Mouse (Mus musculus): Measurements from ENCODE around the gene Rnf6.
A peak's percentile ranks its signal among the peaks of the same experiment; 100 is the strongest.

Rnf6 gene

DNA sequence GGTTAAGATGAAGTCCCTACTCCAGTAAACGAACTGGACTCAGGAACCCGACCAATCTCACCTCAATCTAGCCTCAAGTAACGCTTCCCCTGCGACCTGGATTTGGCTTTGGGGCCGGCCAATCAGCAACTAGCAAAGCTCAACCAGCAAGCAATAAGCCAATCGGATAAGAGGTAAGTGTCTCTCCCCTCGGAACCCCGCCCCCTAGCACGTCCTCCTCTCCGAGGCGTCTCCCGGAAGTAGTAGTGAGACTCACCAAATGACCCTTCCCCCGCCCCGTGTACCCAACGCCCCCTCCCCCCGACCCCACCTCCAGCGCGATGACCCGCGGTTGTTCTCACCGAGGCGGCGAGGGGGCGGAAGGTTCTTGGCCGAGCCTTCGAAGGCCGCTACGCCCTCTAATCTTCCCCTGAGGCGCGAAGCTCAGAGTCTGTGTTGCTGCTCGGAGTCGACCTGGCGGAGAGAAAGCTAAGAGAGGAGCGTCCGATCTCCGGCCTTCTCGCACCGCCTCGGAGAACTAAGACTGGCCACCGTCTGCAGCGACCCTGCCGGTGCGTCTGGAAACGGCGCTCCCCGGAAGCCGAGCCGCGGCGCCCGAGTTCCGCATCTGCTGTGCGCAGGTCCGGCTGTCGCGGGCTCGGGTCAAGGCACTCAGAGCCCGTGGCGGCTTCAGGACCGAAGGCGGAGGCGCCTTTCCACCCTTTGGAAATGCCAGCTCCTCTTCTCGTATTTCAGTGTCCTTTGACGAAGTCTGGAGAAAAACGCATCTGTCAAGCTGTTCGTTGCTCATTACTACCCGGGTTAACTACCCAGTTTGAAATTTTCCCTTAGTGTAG lies at the start of gene Rnf6:
Gene Rnf6, minus strand, starts transcription at position 677 of the 836 bp plus-strand sequence.
- peak; percentile 76 to 85 for DNase-seq (ENCODE audit: low spot score in 2 of 2)

DNA sequence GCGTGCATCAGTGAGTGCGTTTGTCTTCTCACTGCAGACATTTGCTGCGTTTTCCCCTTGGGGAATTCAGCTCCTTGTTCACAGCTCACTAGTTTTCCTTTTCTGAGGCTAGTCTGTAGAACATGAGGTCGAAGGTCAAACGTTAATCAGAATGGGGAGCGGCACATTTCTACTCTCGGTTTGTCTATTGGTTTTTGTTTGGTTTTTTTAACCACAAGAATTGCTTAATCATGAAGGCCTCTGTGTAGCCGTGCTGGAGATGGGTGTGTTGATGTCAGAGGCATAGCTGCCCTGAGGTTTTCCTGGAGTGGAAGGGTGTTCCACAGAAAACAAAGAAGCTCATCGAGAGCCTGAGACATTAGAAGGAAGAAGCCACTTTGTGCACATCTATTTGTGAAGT lies 49.2 kb upstream of the Rnf6 start:
- no peak for DNase-seq (ENCODE audit: low spot score in 2 of 2)

DNA sequence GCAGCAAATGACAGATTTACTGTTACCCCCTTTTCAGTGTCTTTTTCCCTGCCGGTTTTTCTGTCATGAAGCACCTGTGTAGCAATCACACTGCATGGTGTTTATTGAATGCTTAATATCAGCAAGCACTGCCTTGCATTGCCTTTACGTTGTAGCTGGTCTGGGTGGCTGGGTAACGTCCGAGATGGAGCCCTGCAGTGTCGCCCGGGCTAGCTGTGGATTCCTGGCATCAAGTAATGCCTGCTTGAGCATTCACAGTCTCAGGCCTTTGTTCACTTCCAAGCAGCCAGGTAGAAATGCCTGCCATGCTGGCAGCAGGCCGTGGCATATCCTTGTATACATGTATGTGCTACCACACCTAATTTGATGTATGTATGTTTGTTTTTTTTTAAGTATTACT lies 46.4 kb upstream of the Rnf6 start:
- no peak for DNase-seq (ENCODE audit: low spot score in 2 of 2)

DNA sequence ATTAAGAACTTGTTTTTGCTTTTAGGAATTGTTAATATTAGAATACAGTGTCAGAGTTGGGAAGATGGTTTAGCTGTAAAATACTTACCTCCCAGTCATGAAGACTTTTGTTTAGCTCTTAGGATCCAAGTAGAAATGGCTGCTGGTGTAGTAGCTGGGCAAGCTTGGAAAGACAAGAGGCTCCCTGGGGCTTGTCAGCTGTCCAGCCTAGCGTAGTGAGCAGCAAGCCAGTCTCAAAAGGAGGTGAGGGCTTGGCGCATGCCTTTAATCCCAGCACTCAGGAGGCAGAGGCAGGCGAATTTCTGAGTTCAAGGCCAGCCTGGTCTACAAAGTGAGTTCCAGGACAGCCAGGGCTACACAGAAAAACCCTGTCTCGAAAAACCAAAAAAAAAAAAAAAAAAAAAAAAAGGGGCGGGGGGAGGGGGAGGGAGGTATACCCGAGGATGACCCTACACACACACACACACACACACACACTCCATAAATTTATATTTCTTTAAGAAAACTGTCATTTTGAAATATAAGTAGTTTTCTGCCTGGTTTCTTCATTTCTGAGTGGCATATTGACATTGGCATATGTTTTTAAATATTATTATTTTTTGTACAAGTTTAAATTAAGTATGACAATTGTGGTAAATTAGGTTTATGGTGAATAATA lies 44.7 kb upstream of the Rnf6 start:
- DNase-seq (ENCODE audit: low spot score in 2 of 2): no peak

DNA sequence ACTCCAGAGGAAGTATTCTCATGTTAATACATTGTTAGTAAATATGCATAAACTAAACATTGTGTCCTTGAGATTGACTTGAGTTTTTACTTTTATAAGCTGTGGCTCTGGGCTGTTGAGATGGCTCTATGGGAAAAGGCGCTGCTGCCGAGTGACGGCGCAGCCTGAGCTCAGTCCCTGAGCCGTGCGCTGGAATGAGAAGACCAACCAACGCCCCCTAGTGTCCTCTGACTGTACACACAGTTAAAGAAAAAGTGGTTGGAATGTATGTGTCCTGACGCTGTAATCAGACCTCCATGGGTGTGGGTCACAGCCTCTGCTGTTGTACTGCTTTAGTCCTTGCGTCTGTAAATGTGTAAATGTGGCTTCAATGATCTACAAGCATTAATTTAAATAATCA lies 38.6 kb upstream of the Rnf6 start:
- no peak for DNase-seq (ENCODE audit: low spot score in 2 of 2)

DNA sequence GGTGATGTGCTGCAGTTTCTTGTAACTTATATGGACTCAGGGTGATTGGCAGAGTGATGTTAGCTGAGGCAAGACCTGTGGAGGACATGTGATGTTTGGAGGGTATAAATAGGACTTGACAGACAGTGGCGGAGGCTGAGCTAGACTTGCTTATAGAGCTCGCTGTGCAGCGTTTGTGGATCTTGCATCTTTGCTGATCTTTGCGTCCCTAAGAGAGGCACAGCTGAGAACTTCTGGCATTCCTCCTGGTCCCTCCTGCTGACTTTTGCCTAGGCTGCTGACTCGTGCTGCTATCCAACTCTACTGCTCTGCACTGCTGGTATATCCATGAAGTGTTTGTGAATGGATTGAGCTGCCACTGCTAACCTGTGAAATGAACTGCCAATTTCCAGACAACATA lies 32.3 kb upstream of the Rnf6 start:
- DNase-seq (ENCODE audit: low spot score in 2 of 2): no peak

DNA sequence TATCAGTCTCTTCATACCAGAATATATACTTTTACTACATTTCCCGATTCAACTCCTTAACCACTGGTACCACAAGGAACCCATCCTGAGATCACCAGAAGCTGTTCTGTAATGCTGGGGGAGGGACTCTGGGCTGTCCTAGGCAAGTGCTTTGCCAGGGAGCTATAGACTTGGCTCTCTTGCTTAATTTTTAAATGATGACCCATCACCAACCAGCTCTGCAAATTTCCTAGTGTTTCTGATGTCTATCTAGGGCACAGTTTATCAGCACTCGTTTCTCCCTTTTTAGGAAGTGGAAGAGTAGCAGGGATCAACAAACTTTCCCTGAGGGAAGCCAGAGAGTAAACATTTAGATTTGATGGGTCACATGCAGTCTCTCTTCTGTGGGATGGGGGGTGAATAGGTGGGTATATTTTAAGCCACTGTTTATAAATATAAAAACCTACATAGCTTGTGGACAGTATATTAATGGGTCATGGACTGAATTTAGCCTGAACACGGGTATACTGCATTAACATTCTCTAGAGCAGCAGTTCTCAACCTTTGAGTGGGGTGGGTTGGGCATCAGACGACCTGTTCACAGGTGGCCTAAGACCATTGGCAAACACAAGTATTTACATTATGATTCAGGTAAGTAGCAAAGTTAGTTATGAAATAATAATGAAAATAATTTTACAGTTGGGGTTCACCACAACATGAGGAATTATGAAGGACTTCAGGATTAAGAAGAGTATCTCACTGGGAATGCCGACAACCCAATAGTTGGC lies 30.5 kb upstream of the Rnf6 start:
- DNase-seq (ENCODE audit: low spot score in 2 of 2): no peak

DNA sequence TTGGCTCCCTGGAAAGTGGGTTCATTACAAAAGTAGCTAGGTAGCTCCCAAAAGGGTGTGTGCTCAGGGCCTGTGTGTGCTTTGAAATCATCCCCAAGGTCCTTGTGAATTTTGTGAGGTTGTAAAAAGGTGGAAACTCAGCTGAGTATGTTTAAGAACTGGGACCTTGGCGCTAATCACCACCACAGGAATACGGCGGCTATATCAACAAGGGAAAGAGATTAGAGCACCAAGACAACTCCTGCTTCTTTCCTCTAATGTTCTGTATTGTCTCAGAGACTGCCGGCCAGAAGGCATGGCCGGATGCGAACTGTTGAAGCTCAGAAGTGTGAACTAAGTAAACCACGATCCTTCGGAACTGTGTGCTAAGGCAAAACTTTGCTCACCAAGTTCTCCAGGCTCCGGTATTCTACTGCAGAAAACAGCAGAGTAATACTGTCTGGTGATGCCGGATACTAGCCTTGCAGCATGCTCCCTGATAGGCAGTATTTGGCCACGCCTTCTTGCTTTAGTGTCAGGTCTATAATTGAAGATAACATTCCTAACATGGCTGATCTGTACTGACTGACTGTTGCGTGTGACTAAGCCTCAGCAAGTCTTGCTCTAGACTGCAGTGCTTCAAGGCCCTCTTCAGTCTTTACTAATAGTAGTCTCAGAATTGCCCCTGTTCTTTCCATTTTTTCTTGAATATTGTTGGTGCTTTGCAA lies 29.2 kb upstream of the Rnf6 start:
- DNase-seq (ENCODE audit: low spot score in 2 of 2): no peak

DNA sequence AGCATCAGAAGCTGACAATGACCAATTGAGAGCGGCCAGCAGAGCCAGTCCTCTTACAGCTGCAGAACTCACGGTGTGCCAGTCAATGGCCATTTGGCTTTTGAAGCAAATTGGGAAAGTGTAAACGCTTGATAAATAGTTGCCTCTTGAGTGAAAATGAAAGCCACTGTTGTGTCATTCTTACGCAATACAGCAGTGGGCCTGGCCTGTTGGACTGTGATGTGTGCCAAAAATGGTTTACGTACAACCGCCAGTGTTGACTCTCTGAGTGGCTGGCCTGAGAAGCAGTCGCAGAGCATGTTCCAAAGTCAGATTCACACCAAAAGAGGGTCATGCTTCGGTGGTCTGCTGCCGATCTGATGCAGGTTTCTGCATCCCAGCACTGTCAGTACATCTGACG lies 27.4 kb upstream of the Rnf6 start:
- no peak for DNase-seq (ENCODE audit: low spot score in 2 of 2)

DNA sequence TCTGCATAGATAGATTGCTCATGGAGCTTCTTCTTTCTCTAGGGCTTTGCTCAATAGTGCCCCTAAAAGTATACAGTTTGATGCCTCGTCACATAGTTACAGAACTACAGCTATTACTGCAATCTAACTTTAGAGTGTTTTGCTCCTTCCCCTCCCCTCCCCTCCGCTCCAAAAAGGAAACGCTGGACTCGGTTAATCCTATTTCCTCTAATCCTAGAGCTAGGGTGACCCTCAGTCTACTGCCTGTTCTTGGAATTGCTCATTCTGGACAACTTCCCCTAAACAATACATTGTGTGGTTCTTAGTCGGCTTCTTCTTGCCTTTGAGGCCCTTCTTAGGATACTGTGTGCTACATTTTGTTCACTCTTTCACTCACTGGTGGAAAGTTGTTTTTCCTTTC lies 26.4 kb upstream of the Rnf6 start:
- no peak for DNase-seq (ENCODE audit: low spot score in 2 of 2)

DNA sequence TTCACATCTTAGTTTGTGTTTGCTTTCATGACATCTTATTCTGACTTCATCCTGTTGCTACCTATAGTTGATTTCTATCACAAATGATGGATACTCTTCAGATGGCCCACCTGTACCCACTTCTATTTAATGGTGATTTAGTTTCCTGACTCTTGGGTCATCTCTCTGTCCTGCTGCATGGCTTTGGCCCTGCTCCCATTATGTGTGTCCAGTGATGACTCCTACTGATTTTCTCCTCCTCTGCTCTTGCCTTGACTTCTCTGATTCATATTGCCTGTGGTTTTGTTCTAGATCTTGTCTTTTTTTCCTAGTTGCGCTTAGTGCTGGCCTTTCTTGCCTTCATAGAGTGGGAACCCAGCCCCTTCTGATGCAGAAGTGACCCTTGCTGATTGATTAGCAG lies 25.0 kb upstream of the Rnf6 start:
- no peak for DNase-seq (ENCODE audit: low spot score in 2 of 2)

DNA sequence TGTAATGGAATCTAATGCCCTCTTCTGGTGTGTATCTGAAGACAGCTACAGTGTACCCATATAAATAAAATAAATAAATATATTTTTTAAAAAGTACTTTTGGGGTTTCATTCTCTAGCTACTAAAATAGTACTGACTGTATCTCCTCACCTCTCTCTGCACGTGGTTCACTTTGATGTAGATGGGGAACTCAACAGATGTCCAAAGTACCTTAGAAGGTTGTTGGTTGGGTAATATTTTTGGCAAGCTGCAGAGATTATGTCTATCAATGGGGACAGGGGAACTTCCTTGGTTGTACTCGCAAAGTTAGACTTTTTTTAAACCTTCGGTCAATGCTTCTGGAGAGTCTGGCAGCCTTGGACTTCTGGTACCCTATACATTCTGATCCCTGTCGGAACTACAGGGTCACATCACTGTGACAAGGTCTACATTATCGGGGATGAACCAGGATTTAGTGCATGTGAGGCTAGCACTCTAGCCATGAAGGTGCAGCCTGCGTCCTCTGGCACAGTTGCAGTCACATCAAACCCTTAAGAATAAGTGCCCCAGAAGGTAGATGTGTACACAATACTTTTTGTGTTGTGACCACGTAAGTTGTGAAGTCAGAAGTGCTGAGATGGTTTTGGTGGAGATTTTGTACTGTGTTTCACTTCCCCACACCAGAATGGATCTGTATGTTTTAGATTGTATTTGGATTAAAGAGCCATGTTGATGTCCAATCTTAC lies 24.5 kb upstream of the Rnf6 start:
- no peak for DNase-seq (ENCODE audit: low spot score in 2 of 2)

DNA sequence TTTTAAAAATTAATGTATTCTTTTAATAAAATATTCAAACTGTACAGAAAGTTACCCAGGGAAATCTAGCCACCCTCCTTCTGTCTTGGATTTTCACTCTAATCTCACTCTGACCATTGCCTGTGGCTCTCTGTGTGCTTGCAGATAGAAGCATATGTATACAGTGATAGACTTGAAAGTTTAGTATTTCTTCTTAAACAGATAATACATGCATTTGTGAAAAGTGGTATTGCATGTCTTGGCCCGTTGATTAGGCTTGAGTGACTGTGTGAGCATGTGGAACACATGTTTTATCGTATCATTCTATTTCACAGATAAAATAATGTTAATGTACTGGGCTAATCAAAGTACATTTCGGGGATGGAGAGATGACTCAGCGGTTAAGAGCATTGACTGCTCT lies 23.8 kb upstream of the Rnf6 start:
- no peak for DNase-seq (ENCODE audit: low spot score in 2 of 2)

DNA sequence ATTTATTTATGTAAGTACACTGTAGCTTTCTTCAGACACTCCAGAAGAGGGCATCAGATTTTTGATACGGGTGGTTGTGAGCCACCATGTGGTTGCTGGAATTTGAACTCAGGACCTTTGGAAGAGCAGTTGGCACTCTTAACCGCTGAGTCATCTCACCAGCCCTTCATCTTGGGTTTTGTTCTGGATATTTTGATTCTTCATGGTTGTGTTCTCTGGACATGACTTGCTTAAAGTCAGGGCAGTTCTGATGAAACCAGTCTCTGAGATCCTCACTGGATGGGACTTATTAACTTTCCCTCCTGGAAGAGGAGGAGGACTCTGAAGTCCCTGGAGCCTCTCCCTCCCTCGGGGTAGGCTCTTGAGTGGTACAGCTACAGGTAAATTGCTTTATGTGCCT lies 19.8 kb upstream of the Rnf6 start:
- DNase-seq (ENCODE audit: low spot score in 2 of 2): no peak

DNA sequence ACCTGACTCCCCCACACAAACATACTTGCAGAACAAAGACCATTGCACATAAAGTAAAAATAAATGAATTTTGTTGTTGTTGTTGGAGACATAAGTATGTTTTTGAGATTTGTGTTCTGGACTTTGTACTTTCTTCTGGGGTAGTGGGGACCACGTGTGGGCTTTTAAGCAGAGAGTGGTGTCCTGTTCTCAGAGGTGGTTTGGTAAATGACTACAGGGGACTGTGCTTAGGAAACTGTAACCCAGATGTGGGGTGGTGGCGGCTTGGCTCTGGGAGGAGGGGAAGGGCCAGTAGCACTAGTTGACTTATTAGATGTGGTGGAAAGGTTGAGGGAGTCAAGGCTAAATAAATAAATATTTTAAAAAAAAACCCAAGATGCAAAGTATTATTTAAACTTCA lies 19.4 kb upstream of the Rnf6 start:
- no peak for DNase-seq (ENCODE audit: low spot score in 2 of 2)

DNA sequence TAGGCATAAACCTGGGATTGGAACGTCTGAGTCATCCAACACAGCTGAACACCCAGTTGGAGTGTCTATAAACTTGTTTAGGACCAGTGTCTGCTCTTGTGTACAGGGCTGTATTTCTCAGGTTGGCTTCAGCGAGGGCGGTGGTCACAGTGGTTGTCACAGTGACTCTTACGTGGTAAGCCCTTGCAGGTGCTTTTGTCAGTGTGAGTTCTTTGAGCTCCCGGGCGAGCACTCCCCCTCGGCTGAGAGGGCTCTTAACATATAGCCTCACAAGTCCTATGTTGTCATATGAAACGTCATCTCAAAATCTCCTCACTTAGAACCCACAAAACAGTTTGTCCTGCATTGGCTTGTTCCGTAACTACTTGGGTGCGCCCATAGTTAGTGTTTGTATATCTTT lies 16.9 kb upstream of the Rnf6 start:
- no peak for DNase-seq (ENCODE audit: low spot score in 2 of 2)

DNA sequence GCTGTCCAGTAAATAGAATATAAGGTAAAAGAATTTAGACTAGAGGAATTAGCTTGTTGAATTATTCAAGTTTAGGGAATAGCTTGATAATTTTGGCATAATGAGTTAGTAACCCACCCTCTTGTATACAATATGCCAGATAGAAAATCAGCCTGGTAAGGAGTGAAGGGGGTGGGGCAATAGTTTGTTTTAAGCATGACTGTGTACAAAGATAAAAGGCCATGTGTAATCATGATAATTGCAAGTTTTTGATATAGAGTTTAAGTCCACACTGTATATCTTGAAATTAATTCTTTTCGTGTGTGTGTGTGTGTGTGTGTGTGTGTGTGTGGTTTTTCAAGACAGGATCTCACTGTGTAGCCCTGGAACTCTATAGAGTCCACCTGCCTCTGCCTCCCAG lies 13.0 kb upstream of the Rnf6 start:
- DNase-seq (ENCODE audit: low spot score in 2 of 2): no peak

DNA sequence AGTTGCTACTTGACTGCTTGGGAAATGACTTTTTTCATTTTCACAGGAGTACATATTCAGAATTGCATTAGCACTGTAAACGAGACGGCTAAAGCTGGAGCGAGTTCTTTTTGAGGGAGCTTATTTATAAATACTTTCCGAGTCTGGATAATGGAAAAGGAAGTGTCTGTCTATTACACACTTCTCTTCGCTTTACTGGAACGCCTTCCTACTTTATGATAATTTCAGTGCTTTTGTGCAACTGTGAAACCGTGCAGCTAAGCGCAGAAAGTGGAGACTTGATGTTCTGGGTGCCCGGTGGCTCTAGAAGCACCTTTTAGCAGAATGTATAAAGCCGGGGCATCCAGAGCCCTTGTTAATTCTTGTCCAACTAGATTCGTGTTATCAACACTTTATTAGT lies 11.5 kb upstream of the Rnf6 start:
- no peak for DNase-seq (ENCODE audit: low spot score in 2 of 2)

DNA sequence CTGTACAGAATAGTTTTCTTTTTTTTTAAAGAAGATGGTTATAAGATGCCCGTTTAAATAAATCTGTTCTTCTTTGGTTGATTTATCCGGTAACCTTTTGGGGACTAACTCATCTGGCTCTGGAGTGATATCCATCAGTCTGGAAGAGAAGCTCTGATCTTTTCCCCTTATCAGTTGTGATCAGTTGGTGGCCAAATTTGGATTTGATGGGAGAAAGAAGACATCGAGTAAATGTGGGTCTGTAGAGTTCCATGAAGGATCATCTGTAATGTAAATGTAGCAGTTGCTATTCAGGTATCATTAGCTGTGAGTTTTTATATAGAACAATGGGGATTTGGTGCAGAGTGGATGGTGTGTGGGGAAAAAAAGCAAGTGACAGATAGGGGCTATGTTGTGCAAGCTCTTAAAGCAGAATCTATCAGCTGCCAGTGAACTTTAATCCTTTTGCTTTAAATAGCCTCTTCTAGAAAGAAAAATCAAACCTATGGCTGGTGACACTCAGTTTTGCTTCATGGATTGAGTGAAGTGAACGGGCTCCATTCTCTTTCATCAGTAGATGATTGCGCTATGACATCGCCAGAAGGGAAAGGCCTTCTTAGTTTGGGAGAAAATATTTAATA lies 10.8 kb upstream of the Rnf6 start:
- no peak for DNase-seq (ENCODE audit: low spot score in 2 of 2)

DNA sequence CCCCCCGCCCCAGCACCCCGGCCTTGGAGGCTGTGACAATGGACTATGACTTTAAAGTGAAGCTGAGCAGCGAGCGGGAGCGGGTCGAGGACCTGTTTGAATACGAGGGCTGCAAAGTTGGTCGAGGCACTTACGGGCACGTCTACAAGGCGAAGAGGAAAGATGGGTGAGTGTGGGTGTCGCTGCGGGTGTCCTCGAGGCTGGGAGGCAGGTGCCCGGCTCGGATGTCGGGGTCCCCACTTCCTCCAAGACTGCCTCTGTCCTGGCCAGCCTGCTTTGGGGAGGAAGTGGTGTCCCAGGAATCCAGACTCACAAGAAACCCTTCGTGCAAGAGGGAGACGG lies 10.3 kb upstream of the Rnf6 start:
- DNase-seq (ENCODE audit: low spot score in 2 of 2): peak in 1 of 2 experiments; percentile 16
